14 mouse cellular contexts compared by ENCODE assay signal in genomic region chr14:121099120-121099519, GRCm38 (mm10).
DNase-seq lines count a peak whose midpoint lies in the region; ATAC-seq and TF ChIP-seq lines count a peak whose summit lies in the region.
"Had no signal": no experiment of that assay in that cellular context is flagged by ENCODE, and none has a peak within 500 bp of the region (broad histone marks: within the 10 kb centered on the region; RNA-seq: fewer than 3 reads in every experiment).

No protein-coding gene starts in this region.

- DNase-seq in heart, adult 9 months (ENCODE audit: low spot score in 2 of 2) = no peak
- peak; percentile 68 for DNase-seq in Muller cell, postnatal 12 days (ENCODE audit: inconsistent ontology term)
- DNase-seq in embryonic facial prominence, embryonic 14.5 days (ENCODE audit: low spot score) = peak; percentile 39
- peak; percentile 31 for DNase-seq in lung, embryonic 14.5 days
- DNase-seq in cerebellum, adult 9-11 months = no peak
- DNase-seq in liver, embryonic 11.5 days (ENCODE audit: low spot score) = no peak
- DNase-seq: cerebellum, postnatal 10 days; right cerebral cortex, adult 18-20 months; spleen, adult 18-20 months had no signal

- H3K4me1 ChIP-seq in heart, embryonic 14.5 days (ENCODE audit: control insufficient read depth in 2 of 2, insufficient read depth in 2 of 2, low read length in 2 of 2) = peaks cover 42 to 54% of the 10 kb centered on the region in 2 experiments
- peaks cover 41% of the 10 kb centered on the region for H3K4me1 ChIP-seq in embryonic facial prominence, embryonic 14.5 days (ENCODE audit: control insufficient read depth, insufficient read depth, low read length)
- peaks cover 37% of the 10 kb centered on the region for H3K4me1 ChIP-seq in lung, embryonic 14.5 days (ENCODE audit: insufficient read depth)
- H3K4me1 ChIP-seq in liver, embryonic 11.5 days (replicated peaks; ENCODE audit: control insufficient read depth, insufficient read depth, low read length) = peaks cover 3% of the 10 kb centered on the region

- 0 out of 2 replicates have a peak, but pooled peaks have one; percentile 49 for ATAC-seq in heart, embryonic 14.5 days (ENCODE audit: insufficient number of reproducible peaks, insufficient read depth, low FRiP score, low read depth)
- ATAC-seq in embryonic facial prominence, embryonic 14.5 days (ENCODE audit: low read depth) = no peak
- ATAC-seq in lung, embryonic 14.5 days (ENCODE audit: insufficient read depth) = 0 out of 2 replicates have a peak, but pooled peaks have one; percentile 9
- ATAC-seq in liver, embryonic 11.5 days (replicated peaks; ENCODE audit: low FRiP score) = no peak
- ATAC-seq: forebrain, embryonic 16.5 days; intestine, embryonic 15.5 days had no signal

- no peak for TF ChIP-seq CTCF in lung, embryonic 14.5 days (IDR thresholded peaks at IDR 0.05; ENCODE audit: low read depth)

- H3K36me3 ChIP-seq in heart, embryonic 14.5 days (ENCODE audit: control insufficient read depth, insufficient read depth, low read length) = peaks cover 10% of the 10 kb centered on the region
- no peaks in the 10 kb centered on the region for H3K36me3 ChIP-seq in embryonic facial prominence, embryonic 14.5 days (ENCODE audit: control insufficient read depth, insufficient read depth, low read length)
- H3K36me3 ChIP-seq in lung, embryonic 14.5 days (ENCODE audit: insufficient read depth) = peaks cover 14% of the 10 kb centered on the region
- peaks cover 3% of the 10 kb centered on the region; the same call in 1 of the 2 replicates for H3K36me3 ChIP-seq in liver, embryonic 11.5 days (ENCODE audit: control insufficient read depth, insufficient read depth, low read length)
- H3K36me3 ChIP-seq: intestine, embryonic 15.5 days had no signal

- H3K9me3 ChIP-seq in heart, embryonic 14.5 days (ENCODE audit: control insufficient read depth, low read length) = no peaks in the 10 kb centered on the region
- no peaks in the 10 kb centered on the region for H3K9me3 ChIP-seq in embryonic facial prominence, embryonic 14.5 days (ENCODE audit: control insufficient read depth, low read length)
- no peaks in the 10 kb centered on the region for H3K9me3 ChIP-seq in lung, embryonic 14.5 days (ENCODE audit: low read depth, low read length)
- H3K9me3 ChIP-seq in liver, embryonic 11.5 days (ENCODE audit: control insufficient read depth, low read length) = no peaks in the 10 kb centered on the region
- H3K9me3 ChIP-seq: intestine, embryonic 15.5 days had no signal

- H3K27ac ChIP-seq in heart, embryonic 14.5 days (replicated peaks in 1 of 2; ENCODE audit: control insufficient read depth in 1 of 2, insufficient read depth in 1 of 2, low read depth in 2 of 2, low read length in 2 of 2) = peak overlapping the region; percentile 74 to 79
- no peak overlapping the region for H3K27ac ChIP-seq in embryonic facial prominence, embryonic 14.5 days (replicated peaks; ENCODE audit: low read depth, low read length)
- H3K27ac ChIP-seq in lung, embryonic 14.5 days (ENCODE audit: low read depth) = no peak overlapping the region
- no peak overlapping the region for H3K27ac ChIP-seq in liver, embryonic 11.5 days (ENCODE audit: low read depth, low read length)
- H3K27ac ChIP-seq: hindbrain, embryonic 14.5 days; intestine, embryonic 15.5 days had no signal

- H3K4me2 ChIP-seq in heart, embryonic 14.5 days (ENCODE audit: low read length) = peak overlapping the region; percentile 7
- no peak overlapping the region for H3K4me2 ChIP-seq in embryonic facial prominence, embryonic 14.5 days (ENCODE audit: low read depth, low read length)
- no peak overlapping the region for H3K4me2 ChIP-seq in lung, embryonic 14.5 days
- H3K4me2 ChIP-seq in liver, embryonic 11.5 days = no peak overlapping the region
- H3K4me2 ChIP-seq: hindbrain, embryonic 14.5 days; intestine, embryonic 15.5 days had no signal

- 12% methylated on average over 8 of the region's 8 CpGs for WGBS in heart, embryonic 14.5 days
- 58% methylated on average over 8 of the region's 8 CpGs for WGBS in embryonic facial prominence, embryonic 14.5 days
- WGBS in lung, embryonic 14.5 days = 44% methylated on average over 8 of the region's 8 CpGs
- WGBS in liver, embryonic 11.5 days = 70% methylated on average over 8 of the region's 8 CpGs

- no peak overlapping the region for H3K9ac ChIP-seq in heart, embryonic 14.5 days (ENCODE audit: low read length)
- H3K9ac ChIP-seq in embryonic facial prominence, embryonic 14.5 days (ENCODE audit: low read depth, low read length) = no peak overlapping the region
- H3K9ac ChIP-seq in lung, embryonic 14.5 days = no peak overlapping the region
- no peak overlapping the region for H3K9ac ChIP-seq in liver, embryonic 11.5 days (ENCODE audit: low read depth, low read length)
- H3K9ac ChIP-seq: hindbrain, embryonic 14.5 days; intestine, embryonic 15.5 days had no signal

- H3K4me3 ChIP-seq in heart, embryonic 14.5 days (ENCODE audit: control insufficient read depth in 1 of 2, insufficient read depth in 1 of 2, low read depth in 1 of 2, low read length in 2 of 2) = no peak overlapping the region
- H3K4me3 ChIP-seq in embryonic facial prominence, embryonic 14.5 days (ENCODE audit: low read depth, low read length) = no peak overlapping the region
- no peak overlapping the region for H3K4me3 ChIP-seq in lung, embryonic 14.5 days (ENCODE audit: low read depth, low read length)
- H3K4me3 ChIP-seq in liver, embryonic 11.5 days (ENCODE audit: low read depth, low read length) = no peak overlapping the region
- H3K4me3 ChIP-seq: erythroblast, embryonic 14.5 days; intestine, embryonic 15.5 days had no signal

- H3K27me3 ChIP-seq in heart, embryonic 14.5 days (ENCODE audit: control insufficient read depth, insufficient read depth, low read length) = no peaks in the 10 kb centered on the region
- no peaks in the 10 kb centered on the region for H3K27me3 ChIP-seq in embryonic facial prominence, embryonic 14.5 days (replicated peaks; ENCODE audit: control insufficient read depth, insufficient read depth, low read length)
- no peaks in the 10 kb centered on the region for H3K27me3 ChIP-seq in lung, embryonic 14.5 days (ENCODE audit: insufficient read depth, low read length)
- H3K27me3 ChIP-seq in liver, embryonic 11.5 days (replicated peaks; ENCODE audit: control insufficient read depth, insufficient read depth, low read length) = no peaks in the 10 kb centered on the region
- H3K27me3 ChIP-seq: intestine, embryonic 15.5 days had no signal

Comparison
In these comparisons a context has a peak if more than half of its experiments do, and no peak if none do; other contexts are left out.
1. ATAC-seq: peak in heart, embryonic 14.5 days (single experiment) and lung, embryonic 14.5 days (single experiment); none in embryonic facial prominence, embryonic 14.5 days (single experiment) and liver, embryonic 11.5 days (single experiment).
2. H3K27ac ChIP-seq: peak in heart, embryonic 14.5 days (2 of 2); none in embryonic facial prominence, embryonic 14.5 days (single experiment), lung, embryonic 14.5 days (single experiment) and liver, embryonic 11.5 days (single experiment).
3. DNase-seq: peak in Muller cell, postnatal 12 days (single experiment), embryonic facial prominence, embryonic 14.5 days (single experiment) and lung, embryonic 14.5 days (single experiment); none in heart, adult 9 months (0 of 2), cerebellum, adult 9-11 months (single experiment) and liver, embryonic 11.5 days (single experiment).